Comparison of ENCODE assay signal across 8 mouse cellular contexts in genomic region chr6:122820799-122821650, GRCm38 (mm10). TPM values are rescaled to one million over a fixed set of nuclear protein-coding genes. Genes with fewer than 3 reads are reported as not detected.
DNase-seq lines count a peak whose midpoint lies in the region; ATAC-seq and TF ChIP-seq lines count a peak whose summit lies in the region.

No protein-coding gene starts in this region.

- peak overlapping the region; percentile 97; the same call in 1 of the 2 replicates for H3K9ac ChIP-seq in CH12.LX (ENCODE audit: insufficient read depth, low read depth)
- H3K9ac ChIP-seq in liver, embryonic 15.5 days = peak overlapping the region; percentile 89; the same call in 1 of the 2 replicates

- dilution Hi-C loops in CH12.LX (cut with MboI; ENCODE audit: extremely low pct_ligation_motif_present, extremely low pct_unique_long_range_greater_than_20kb, low sequenced_read_pairs) = no loop called here

- no peaks in the 10 kb centered on the region for H3K27me3 ChIP-seq in CH12.LX (replicated peaks)
- peaks cover 18% of the 10 kb centered on the region for H3K27me3 ChIP-seq in liver, embryonic 15.5 days

- peak overlapping the region; percentile 80 to 95 (median 91) for H3K4me3 ChIP-seq in CH12.LX (replicated peaks in 1 of 3; ENCODE audit: low read depth in 2 of 3, low read length in 2 of 3, poor library complexity in 1 of 3)
- H3K4me3 ChIP-seq in brown adipose tissue, adult 24 weeks (ENCODE audit: insufficient read depth, low read depth, low read length) = peak overlapping the region; percentile 97
- H3K4me3 ChIP-seq in liver, embryonic 15.5 days (replicated peaks) = peak overlapping the region; percentile 78
- peak overlapping the region; percentile 76 for H3K4me3 ChIP-seq in olfactory bulb, adult 2 months (ENCODE audit: insufficient read depth, low read depth, low read length)

- TF ChIP-seq POLR2A in CH12.LX (IDR thresholded peaks at IDR 0.05; ENCODE audit: low read depth, low read length) = peak; percentile 7; the same call in 1 of the 2 replicates
- TF ChIP-seq POLR2A in olfactory bulb, adult 2 months (IDR thresholded peaks at IDR 0.05; ENCODE audit: insufficient read depth, low read depth, low read length) = no peak

- no peak for ATAC-seq in liver, embryonic 15.5 days (ENCODE audit: insufficient read depth)

- in situ Hi-C loops in CH12.LX (cut with MboI; ENCODE audit: low pct_ligation_motif_present, low pct_unique_long_range_greater_than_20kb, low sequenced_read_pairs) = no loop called here

- peaks cover 0 to 22% of the 10 kb centered on the region in 2 experiments for H3K36me3 ChIP-seq in CH12.LX (replicated peaks in 1 of 2; ENCODE audit: control insufficient read depth in 1 of 2, insufficient read depth in 1 of 2, low read length in 1 of 2)
- H3K36me3 ChIP-seq in liver, embryonic 15.5 days (replicated peaks) = no peaks in the 10 kb centered on the region

- TF ChIP-seq CTCF in CH12.LX (conservative IDR thresholded peaks at IDR 0.05 in 1 of 2, IDR thresholded peaks at IDR 0.05 in 1 of 2; ENCODE audit: low read depth in 2 of 2, low read length in 2 of 2) = no peak
- TF ChIP-seq CTCF in olfactory bulb, adult 2 months (IDR thresholded peaks at IDR 0.05; ENCODE audit: insufficient read depth, low read depth, low read length) = no peak

- peak; percentile 72 for DNase-seq in CH12.LX (ENCODE audit: extremely low read depth)
- DNase-seq in induced T-regulatory cell, adult 2 months (ENCODE audit: low read depth) = peak; percentile 89
- no peak for DNase-seq in urinary bladder, postnatal 36 days (ENCODE audit: low spot score in 2 of 2)
- no peak for DNase-seq in adrenal gland, postnatal 36 days
- no peak for DNase-seq in right cerebral cortex, postnatal 4 days

- no peak for TF ChIP-seq RAD21 in CH12.LX (IDR thresholded peaks at IDR 0.05; ENCODE audit: low read depth, low read length)

- peaks cover 4% of the 10 kb centered on the region; the same call in 1 of the 2 replicates for H3K79me2 ChIP-seq in CH12.LX (replicated peaks; ENCODE audit: control insufficient read depth, extremely low read depth, insufficient read depth, poor library complexity, severe bottlenecking)

- WGBS in liver, embryonic 15.5 days (ENCODE audit: insufficient replicate concordance) = 45% methylated on average over 15 of the region's 15 CpGs
- WGBS in olfactory bulb, adult 2 months = 21% methylated on average over 15 of the region's 15 CpGs

- no peak overlapping the region for H3K27ac ChIP-seq in CH12.LX (ENCODE audit: insufficient read depth, low read depth)
- H3K27ac ChIP-seq in brown adipose tissue, adult 24 weeks (replicated peaks; ENCODE audit: low read depth, low read length) = no peak overlapping the region
- H3K27ac ChIP-seq in liver, embryonic 15.5 days (replicated peaks) = no peak overlapping the region
- H3K27ac ChIP-seq in olfactory bulb, adult 2 months (ENCODE audit: insufficient read depth, low read depth, low read length) = no peak overlapping the region

- H3K4me2 ChIP-seq in CH12.LX (ENCODE audit: insufficient read depth, low read depth, poor library complexity, severe bottlenecking) = peak overlapping the region; percentile 72
- peak overlapping the region; percentile 98 for H3K4me2 ChIP-seq in liver, embryonic 15.5 days

- H3K4me1 ChIP-seq in CH12.LX (ENCODE audit: control insufficient read depth in 1 of 2, insufficient read depth in 2 of 2) = peaks cover 25 to 61% of the 10 kb centered on the region in 2 experiments
- peaks cover 45% of the 10 kb centered on the region for H3K4me1 ChIP-seq in brown adipose tissue, adult 24 weeks (ENCODE audit: control insufficient read depth, insufficient read depth, insufficient read length, low read length)
- H3K4me1 ChIP-seq in liver, embryonic 15.5 days (replicated peaks) = peaks cover 64% of the 10 kb centered on the region
- H3K4me1 ChIP-seq in olfactory bulb, adult 2 months (ENCODE audit: control insufficient read depth, insufficient read depth, low read length) = peaks cover 43% of the 10 kb centered on the region

- no peaks in the 10 kb centered on the region for H3K9me3 ChIP-seq in CH12.LX (replicated peaks; ENCODE audit: low read length)
- H3K9me3 ChIP-seq in liver, embryonic 15.5 days (replicated peaks) = no peaks in the 10 kb centered on the region

- TF ChIP-seq EP300 in CH12.LX (IDR thresholded peaks at IDR 0.05; ENCODE audit: low read length) = peak; percentile 47; the same call in 1 of the 2 replicates

TF ChIP-seq in CH12.LX, 34 proteins besides CTCF, POLR2A, EP300 and RAD21:
- TF ChIP-seq CHD1 (IDR thresholded peaks at IDR 0.05; ENCODE audit: low read depth, low read length) = peak; percentile 10; the same call in 1 of the 2 replicates
- TF ChIP-seq POLR2AphosphoS2 (IDR thresholded peaks at IDR 0.05; ENCODE audit: low read depth, low read length) = no peak
- peak; percentile 52; the same call in 1 of the 2 replicates for TF ChIP-seq UBTF (IDR thresholded peaks at IDR 0.05; ENCODE audit: low read depth, low read length)
- no peak for TF ChIP-seq E2F4 (IDR thresholded peaks at IDR 0.05; ENCODE audit: insufficient replicate concordance, low read depth, low read length)
- TF ChIP-seq MAZ (IDR thresholded peaks at IDR 0.05; ENCODE audit: low read depth, low read length) = 0 out of 2 replicates have a peak, but pooled peaks have one; percentile 21
- no peak for TF ChIP-seq JUND (conservative IDR thresholded peaks at IDR 0.05; ENCODE audit: low read depth, low read length)
- TF ChIP-seq RCOR1 (conservative IDR thresholded peaks at IDR 0.05; ENCODE audit: low read depth, low read length) = no peak
- TF ChIP-seq ELF1 (IDR thresholded peaks at IDR 0.05; ENCODE audit: low read depth, low read length) = no peak
- TF ChIP-seq MAFK (IDR thresholded peaks at IDR 0.05; ENCODE audit: insufficient replicate concordance, low read length) = no peak
- peak; percentile 92 for TF ChIP-seq TCF12 (IDR thresholded peaks at IDR 0.05; ENCODE audit: low read depth, low read length)
- no peak for TF ChIP-seq MYC (IDR thresholded peaks at IDR 0.05; ENCODE audit: low read depth, low read length)
- TF ChIP-seq JUN (IDR thresholded peaks at IDR 0.05; ENCODE audit: insufficient read depth, low read depth, low read length) = no peak
- no peak for TF ChIP-seq USF1 (IDR thresholded peaks at IDR 0.05; ENCODE audit: low read depth, low read length)
- no peak for TF ChIP-seq ZC3H11A (IDR thresholded peaks at IDR 0.05; ENCODE audit: low read depth, low read length)
- no peak for TF ChIP-seq SMC3 (IDR thresholded peaks at IDR 0.05; ENCODE audit: low read depth, low read length)
- no peak for TF ChIP-seq HCFC1 (IDR thresholded peaks at IDR 0.05; ENCODE audit: low read depth, low read length)
- TF ChIP-seq ETS1 (conservative IDR thresholded peaks at IDR 0.05; ENCODE audit: low read depth, low read length) = peak; percentile 63; the same call in 1 of the 2 replicates
- TF ChIP-seq IRF4 (IDR thresholded peaks at IDR 0.05; ENCODE audit: low read depth, low read length) = no peak
- no peak; the same call in 1 of the 2 replicates for TF ChIP-seq MAX (IDR thresholded peaks at IDR 0.05; ENCODE audit: low read length)
- TF ChIP-seq ZNF384 (IDR thresholded peaks at IDR 0.05; ENCODE audit: low read depth, low read length) = no peak
- TF ChIP-seq USF2 (conservative IDR thresholded peaks at IDR 0.05; ENCODE audit: low read depth, low read length) = no peak

RNA-seq across cellular contexts. Expression of gene Foxj2, which starts 1.3 kb away (rescaled TPM):
- total RNA-seq in CH12.LX (2012; rRNA removed) (2.5 and 2.7 TPM in 2 replicates), CH12.LX (2014; rRNA removed) (1.8 and 1.9 TPM in 2 replicates)
- polyA plus RNA-seq in CH12.LX (2012; ENCODE audit: insufficient read length, low read depth) = 4.6 and 5.4 TPM in 2 replicates
- polyA plus RNA-seq in brown adipose tissue, adult 24 weeks (2012; ENCODE audit: insufficient read depth, insufficient read length, missing spikeins) = 7.6 and 10.5 TPM in 2 replicates
- 1.3 and 1.5 TPM in 2 replicates for polyA plus RNA-seq in liver, embryonic 15.5 days (2015; fragmentation: Nextera tagmentation; extraction: Ambion mirVana)
- polyA plus RNA-seq in olfactory bulb, adult 2 months (2012; ENCODE audit: insufficient read depth, insufficient read length, low replicate concordance, missing spikeins) = not detected in 2 replicates
- total RNA-seq in adrenal gland, postnatal 36 days (2021) = 10 to 100 TPM; 18.5 to 19.6 TPM

RNA-seq across cellular contexts. Expression of gene Slc2a3, which starts 19.6 kb away (rescaled TPM):
- total RNA-seq in CH12.LX (2012; rRNA removed) = 27.8 and 38.3 TPM in 2 replicates
- total RNA-seq in CH12.LX (2014; rRNA removed) = 29.7 and 32.4 TPM in 2 replicates
- polyA plus RNA-seq in CH12.LX (2012; ENCODE audit: insufficient read length, low read depth) = 23.7 and 28.8 TPM in 2 replicates
- 0.83 and 2.9 TPM in 2 replicates for polyA plus RNA-seq in brown adipose tissue, adult 24 weeks (2012; ENCODE audit: insufficient read depth, insufficient read length, missing spikeins)
- polyA plus RNA-seq in liver, embryonic 15.5 days (2015; fragmentation: Nextera tagmentation; extraction: Ambion mirVana) = 11.8 and 13.8 TPM in 2 replicates
- not detected in 2 replicates for polyA plus RNA-seq in olfactory bulb, adult 2 months (2012; ENCODE audit: insufficient read depth, insufficient read length, low replicate concordance, missing spikeins)
- 1 to 10 TPM; 5.8 to 9.6 TPM for total RNA-seq in adrenal gland, postnatal 36 days (2021)

RNA-seq across cellular contexts. Expression of gene C3ar1, which starts 34.9 kb away (rescaled TPM):
- total RNA-seq in CH12.LX (2012; rRNA removed) (0.89 and 1.1 TPM in 2 replicates), CH12.LX (2014; rRNA removed) (1.4 and 1.6 TPM in 2 replicates)
- polyA plus RNA-seq in CH12.LX (2012; ENCODE audit: insufficient read length, low read depth) = 4.7 TPM in 2 replicates
- 3.3 and 4.4 TPM in 2 replicates for polyA plus RNA-seq in brown adipose tissue, adult 24 weeks (2012; ENCODE audit: insufficient read depth, insufficient read length, missing spikeins)
- 1.0 TPM in 2 replicates for polyA plus RNA-seq in liver, embryonic 15.5 days (2015; fragmentation: Nextera tagmentation; extraction: Ambion mirVana)
- polyA plus RNA-seq in olfactory bulb, adult 2 months (2012; ENCODE audit: insufficient read depth, insufficient read length, low replicate concordance, missing spikeins) = not detected in 2 replicates
- 1 to 10 TPM; 3.0 to 3.2 TPM for total RNA-seq in adrenal gland, postnatal 36 days (2021)

RNA-seq across cellular contexts. Expression of gene Necap1, which starts 53.2 kb away (rescaled TPM):
- total RNA-seq in CH12.LX (2012; rRNA removed) = 12.7 and 12.9 TPM in 2 replicates
- total RNA-seq in CH12.LX (2014; rRNA removed) = 29.5 and 30.6 TPM in 2 replicates
- polyA plus RNA-seq in CH12.LX (2012; ENCODE audit: insufficient read length, low read depth) = 26.9 and 29.2 TPM in 2 replicates
- 16.3 and 20.4 TPM in 2 replicates for polyA plus RNA-seq in brown adipose tissue, adult 24 weeks (2012; ENCODE audit: insufficient read depth, insufficient read length, missing spikeins)
- 24.2 and 25.8 TPM in 2 replicates for polyA plus RNA-seq in liver, embryonic 15.5 days (2015; fragmentation: Nextera tagmentation; extraction: Ambion mirVana)
- not detected in 2 replicates for polyA plus RNA-seq in olfactory bulb, adult 2 months (2012; ENCODE audit: insufficient read depth, insufficient read length, low replicate concordance, missing spikeins)
- total RNA-seq in adrenal gland, postnatal 36 days (2021) = 10 to 100 TPM; 54.9 to 67.6 TPM

Comparison
In these comparisons a context has a peak if more than half of its experiments do, and no peak if none do; other contexts are left out.
1. DNase-seq: peak in CH12.LX (single experiment) and induced T-regulatory cell, adult 2 months (single experiment); none in urinary bladder, postnatal 36 days (0 of 2), adrenal gland, postnatal 36 days (0 of 2) and right cerebral cortex, postnatal 4 days (single experiment).
2. Peak in every context shown above with its lines, with median percentiles within 50 percentile points of each other: H3K4me3 ChIP-seq.